Mouse (Mus musculus): Measurements from ENCODE around the gene Pnkd.

Pnkd gene

DNA sequence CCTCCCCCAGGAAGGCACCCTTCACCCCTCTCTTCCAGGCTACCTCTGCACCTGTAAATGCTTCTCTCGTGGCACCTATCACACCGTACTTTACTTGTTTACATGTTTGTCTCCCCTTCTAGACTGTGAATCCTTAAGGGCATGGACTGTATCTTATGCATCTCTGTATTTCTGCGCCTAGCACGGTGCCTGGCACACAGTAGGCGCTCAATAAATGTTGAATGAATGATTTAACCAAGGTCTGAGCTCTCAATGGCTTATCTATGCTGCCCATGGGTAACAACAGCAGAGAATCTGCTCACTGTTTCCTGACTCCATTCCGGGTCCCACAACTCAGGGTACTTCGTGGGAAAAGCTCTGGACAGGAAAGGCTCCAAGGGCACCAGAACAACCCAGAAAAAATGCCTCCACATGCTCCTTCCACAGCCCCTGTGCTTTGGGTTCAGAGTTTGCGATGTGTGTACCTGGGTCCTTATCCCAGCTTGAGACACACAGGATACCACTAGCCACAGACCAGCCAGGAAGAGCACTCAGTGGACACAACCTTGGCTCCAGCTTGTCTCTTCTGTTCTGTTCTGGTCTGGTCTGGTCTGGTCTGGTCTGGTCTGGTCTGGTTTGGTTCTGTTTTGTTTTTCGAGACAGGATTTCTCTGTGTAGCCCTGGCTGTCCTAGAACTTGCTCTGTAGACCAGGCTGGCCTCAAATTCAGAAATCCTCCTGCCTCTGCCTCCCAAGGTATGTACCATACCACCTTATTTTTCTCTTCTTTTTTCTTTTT lies 68.9 kb downstream of the Pnkd start:
- in situ Hi-C loops (cut with MboI): no loop called here

DNA sequence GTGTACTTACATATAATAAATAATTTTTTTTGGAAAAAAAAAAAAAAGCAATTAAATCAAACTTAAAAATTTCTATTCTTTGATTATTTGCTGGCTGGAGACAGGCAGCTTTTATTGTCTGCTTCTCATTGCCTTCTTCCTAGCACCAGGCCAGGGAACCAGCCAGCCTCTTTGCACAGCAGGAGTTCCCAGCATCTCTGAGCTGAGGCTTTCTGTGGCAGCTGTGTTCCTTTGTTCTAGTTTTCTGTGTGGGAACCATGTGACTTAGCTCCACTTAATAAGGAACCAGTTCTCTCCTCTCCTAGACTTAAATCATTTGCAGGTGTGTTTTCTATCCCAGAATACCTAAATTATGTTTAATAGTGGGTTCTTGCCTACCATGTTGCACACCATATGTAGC lies 72.8 kb downstream of the Pnkd start:
- in situ Hi-C loops (cut with MboI): no loop called here

DNA sequence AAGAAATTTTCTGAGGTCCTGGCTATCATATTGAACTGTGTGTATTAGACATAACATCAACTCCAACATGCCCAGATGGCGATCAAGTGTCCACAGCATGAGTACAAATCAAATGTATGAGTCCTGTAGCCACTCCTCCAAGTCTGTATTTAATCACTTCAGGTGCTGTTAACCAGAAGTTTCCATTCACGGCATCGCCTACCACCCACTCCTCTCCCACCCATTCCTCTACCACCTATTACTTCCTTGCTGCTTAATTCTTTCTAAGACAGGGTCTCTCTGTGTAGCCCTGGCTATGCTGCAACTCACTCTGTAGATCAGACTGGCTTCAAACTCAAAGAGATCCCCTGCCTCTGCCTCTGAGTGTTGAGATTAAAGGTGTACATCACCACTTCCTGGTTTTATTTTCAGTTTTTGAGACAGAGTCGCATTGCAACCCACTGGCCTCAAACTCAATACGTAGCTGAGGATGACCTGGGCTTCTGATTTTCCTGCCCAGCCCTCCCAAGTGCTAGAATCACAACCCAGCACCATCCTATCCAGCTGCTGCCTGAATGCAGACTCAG lies 75.3 kb downstream of the Pnkd start:
- in situ Hi-C loops (cut with MboI): no loop called here

DNA sequence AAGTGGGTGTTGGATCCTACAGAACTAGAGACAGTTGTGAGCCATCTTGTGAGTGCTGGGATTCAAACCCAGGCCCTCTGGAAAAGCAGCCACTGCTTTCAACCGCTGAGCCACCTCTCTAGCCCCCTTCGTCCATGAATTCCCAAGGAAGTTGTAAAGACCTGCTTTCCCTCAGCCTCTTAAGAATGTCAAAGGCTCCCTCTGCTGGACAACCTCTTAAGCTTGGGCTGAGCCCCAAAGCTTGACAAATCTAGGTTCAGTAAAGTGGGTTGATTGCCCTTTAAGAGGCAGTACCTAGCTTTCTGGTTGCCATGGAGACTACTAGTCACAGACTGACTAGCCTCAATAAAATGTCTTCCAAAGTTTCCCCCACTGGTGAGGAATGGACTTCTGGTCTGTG lies 77.1 kb downstream of the Pnkd start, which contains the start of gene Catip:
Gene Catip, plus strand, starts transcription at position 297 of the 400 bp plus-strand sequence.
- in situ Hi-C loops (cut with MboI): no loop called here

DNA sequence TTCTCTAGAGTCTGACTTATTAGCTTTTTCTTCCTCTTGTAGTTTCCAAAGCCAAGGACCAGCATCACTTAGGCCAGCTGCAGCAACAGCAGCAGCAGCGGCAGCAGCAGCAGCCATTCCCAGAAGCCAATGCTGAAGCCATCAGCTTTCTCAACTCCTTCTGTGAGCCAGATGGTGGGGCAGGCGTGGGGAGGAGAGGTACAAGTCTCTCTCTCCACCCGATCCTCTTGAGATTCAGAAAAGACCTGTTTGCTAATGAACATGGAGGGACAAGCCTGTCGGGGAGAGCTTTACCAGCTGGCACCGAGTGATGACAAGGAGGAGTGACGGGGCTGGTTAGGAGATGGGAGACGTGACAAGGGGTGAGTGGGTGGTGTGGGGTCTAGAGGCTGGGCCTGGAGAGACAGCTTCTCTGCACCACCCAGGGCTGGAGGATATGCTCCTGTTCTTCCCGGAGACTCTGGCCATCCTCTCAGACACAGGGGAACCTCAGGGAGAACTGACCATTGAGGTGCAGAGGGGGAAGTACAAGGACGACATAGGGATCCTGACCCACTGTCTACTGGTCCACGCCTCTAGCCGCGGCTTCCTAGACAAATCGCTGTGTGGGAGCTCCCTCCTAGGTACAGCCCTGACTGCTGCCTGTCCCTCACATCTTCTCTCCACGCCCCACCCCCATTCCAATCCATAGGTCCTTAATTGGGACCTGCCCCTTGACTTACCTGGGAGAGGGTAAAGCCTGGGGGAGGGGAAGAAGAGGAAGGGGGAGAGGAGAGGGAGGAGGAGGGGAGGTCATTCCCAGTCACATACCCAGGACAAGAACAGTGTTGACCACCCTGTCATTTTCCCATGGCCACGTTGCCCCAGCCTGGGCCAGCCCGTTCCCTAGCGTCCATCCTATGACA lies 77.8 kb downstream of the Pnkd start:
- in situ Hi-C loops (cut with MboI): no loop called here

DNA sequence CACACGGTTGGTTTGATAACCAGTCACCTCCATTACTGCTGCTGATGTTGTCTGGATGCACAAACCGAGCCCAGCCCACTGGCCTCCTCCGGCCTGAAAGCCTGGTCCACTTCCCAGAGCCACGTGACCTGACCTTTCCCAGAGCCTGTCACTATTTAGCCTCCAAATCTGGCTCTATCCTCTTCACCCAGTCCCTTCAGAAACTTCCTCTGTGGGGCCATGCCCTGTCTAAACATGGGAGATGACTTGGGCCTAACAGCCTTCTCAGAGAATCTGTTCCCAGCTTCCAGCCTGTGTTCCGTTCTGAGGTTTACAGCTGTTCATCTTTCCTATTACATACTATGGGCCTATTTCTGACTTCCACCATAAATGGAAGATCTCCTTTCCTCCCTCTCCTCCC lies 78.7 kb downstream of the Pnkd start:
- in situ Hi-C loops (cut with MboI): no loop called here

DNA sequence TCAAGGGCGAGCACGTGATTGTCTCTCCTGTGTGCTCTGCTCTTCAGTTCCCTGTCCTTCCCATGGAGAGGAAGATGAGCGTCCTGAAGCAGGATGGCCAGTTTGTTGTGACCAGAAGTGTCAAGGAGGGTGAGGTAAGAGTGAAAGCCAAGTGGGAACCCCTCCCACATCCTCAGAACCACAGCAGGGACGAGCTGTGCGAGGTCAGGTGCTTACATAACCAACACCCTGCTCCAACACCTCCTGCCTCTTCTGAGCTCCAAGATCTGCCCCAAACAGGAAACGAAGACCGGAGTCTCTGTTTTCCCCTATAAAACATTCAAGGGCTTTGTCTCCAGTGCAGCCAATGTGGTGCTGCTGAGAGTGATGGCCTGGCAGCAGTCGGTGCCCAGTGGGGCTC lies 79.5 kb downstream of the Pnkd start:
- in situ Hi-C loops (cut with MboI): no loop called here

DNA sequence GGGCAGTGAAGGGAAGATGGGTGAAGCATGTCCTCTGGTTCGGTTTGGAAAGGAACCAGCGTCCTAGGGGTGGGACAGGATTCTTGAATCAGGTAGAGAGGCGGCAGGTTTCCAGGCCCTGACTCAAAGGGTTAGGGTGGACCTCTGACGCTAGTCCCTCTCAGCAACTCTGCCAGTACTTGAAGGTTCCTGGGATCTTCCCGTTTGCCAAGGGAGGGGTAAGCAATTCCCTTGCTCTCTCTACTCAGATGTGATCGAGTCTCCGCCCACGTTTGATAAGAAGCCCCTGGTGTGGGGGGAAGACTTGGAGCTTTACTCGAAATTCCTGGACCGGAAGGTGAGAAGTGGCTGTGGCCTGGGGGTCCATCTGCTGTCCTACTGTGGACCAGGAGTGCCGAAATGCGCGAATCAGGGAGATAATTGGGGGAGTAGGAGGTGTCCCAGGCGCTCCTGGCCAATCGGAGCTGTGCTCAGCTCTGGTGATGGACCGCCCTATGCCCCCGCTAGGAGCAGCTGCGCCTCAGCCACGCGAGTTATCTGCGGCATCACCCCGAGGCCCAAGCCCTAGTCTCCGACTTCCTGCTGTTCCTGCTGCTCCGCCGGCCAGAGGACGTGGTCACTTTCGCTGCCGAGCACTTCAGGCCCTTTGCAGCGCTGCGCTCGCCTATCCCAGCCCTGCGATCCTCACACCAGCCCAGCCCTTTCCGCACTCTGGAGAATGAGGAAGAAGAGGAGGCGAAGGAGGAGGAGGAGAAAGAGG lies 83.3 kb downstream of the Pnkd start:
- in situ Hi-C loops (cut with MboI): no loop called here

DNA sequence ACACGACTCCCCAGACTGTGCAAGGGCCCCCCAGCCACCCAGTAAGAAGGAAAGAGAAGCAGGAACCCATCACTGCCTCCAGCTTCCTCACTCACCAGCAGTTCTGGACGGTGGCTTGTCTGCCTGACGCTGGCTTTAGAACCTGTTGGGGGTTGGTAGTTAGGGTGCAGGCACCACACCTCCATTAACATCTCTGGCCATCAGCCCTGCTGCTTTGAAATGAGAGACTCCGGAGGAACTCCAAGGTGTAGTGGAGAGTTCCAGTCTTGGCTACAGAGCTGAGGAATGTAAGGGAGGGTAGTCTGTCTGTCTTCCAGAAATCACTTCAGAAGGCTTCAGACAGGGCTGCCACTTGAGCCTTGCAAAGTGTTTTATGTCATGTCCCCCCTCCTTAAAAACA lies 85.3 kb downstream of the Pnkd start:
- in situ Hi-C loops (cut with MboI): no loop called here

DNA sequence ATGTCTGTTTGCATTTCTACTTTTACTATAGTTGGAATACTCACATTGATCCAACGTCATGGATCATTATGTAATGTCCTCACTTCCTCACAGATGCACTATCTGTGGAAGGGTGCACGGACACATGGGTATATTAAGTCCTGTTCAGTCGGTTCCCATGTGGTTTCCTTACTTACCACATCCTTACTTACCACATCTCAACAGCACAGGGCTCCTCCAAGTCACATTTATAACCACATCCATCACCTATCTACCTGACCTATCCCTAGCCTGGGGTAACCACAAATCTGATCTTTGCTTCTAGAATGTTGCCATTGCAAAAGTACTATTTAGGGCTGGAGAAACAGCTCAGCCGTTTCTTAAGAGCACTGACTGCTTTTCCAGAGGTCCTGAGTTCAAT lies 88.6 kb downstream of the Pnkd start:
- in situ Hi-C loops (cut with MboI): no loop called here

DNA sequence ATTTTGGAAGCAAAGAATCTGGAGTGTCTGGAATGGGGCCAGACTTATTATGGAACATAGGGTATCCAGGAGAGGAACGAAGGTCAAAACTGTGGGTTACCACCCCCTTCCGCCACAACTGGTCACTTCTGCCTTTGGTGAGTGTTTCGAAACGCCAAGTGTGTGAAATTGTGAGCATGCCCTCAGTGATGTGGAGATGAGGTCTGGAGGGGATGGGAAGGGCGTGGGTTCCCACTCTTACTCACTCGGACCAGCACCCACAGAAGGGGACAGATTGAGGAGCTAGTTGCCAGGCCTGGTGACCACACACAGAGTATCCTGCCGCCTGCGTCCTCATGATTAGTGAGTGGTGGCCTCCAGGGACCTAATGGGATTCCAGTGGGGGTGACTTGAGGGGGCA lies 90.2 kb downstream of the Pnkd start, which contains the start of gene Slc11a1:
Gene Slc11a1, plus strand, starts transcription at position 216 of the 400 bp plus-strand sequence.
- in situ Hi-C loops (cut with MboI): no loop called here

DNA sequence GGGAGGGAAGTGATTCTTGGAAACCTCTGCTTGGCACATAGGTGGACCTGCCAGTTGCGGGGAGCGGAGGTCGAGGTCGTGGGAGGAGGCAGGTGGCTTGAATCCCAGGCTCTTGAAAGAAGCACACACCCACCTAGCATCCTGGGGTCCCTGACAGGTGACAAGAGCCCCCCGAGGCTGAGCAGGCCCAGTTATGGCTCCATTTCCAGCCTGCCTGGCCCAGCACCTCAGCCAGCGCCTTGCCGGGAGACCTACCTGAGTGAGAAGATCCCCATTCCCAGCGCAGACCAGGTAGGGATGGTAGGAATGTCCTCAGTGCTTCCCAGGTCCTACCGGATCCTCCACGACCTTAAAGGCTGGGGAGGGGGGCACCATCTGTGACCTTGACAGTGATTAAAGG lies 90.8 kb downstream of the Pnkd start:
- in situ Hi-C loops (cut with MboI): no loop called here

DNA sequence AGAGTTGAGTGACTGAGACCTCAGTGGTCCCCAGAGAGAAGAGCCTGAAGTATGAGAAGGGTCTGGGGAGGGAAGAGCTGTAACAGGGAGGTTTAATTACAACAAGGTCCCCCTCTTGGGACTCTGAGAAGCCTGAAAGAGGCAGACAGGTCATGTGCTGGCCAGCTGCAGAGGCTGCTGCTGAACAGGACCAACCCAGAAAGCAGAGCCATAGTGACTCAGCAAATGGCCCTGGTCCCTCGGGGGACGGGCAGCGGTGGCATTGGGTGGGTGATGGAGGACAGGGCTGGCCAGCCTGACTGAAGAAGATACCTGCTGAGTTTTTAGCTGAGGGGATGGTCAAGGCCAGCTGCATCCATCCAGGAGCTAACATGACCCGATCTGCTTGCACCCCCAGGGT lies 91.7 kb downstream of the Pnkd start:
- in situ Hi-C loops (cut with MboI): no loop called here

DNA sequence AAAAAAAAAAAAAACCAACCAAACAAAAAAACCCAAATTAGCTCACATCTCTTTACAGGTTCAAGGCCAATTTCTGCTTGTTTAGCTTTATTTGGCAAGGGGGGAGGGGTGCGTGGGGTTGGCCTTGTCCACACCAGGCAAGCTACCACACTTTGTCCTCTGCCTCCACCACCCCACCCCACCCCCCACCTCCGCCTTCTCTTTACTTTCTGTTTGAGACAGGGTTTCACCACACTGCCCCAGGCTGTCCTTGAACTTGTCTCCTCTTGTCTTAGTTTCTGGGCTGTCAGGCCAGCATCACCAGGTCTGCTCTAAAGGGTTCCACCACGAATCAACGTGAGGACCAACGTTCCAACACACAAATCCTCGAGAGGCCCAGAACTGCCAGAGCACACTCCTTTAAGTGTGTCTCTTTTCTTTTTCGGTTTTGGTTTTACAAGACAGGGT lies 94.4 kb downstream of the Pnkd start:
- in situ Hi-C loops (cut with MboI): no loop called here

DNA sequence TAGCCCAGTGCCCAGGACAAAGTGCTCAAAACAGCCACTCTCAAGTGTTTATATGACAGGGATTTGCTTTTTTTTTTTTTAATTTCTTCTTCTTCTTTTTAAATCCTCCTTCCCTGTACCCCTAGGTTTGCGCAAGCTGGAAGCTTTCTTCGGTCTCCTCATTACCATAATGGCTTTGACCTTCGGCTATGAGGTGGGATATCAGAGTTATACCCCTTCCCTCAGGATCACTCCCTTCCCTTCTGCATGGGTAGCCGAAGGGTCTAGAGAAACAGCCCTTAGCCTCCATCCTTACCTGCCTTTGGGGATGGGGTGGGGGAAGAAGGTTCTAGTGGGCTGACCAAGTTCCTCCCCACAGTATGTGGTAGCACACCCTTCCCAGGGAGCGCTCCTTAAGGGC lies 95.8 kb downstream of the Pnkd start:
- in situ Hi-C loops (cut with MboI): no loop called here

DNA sequence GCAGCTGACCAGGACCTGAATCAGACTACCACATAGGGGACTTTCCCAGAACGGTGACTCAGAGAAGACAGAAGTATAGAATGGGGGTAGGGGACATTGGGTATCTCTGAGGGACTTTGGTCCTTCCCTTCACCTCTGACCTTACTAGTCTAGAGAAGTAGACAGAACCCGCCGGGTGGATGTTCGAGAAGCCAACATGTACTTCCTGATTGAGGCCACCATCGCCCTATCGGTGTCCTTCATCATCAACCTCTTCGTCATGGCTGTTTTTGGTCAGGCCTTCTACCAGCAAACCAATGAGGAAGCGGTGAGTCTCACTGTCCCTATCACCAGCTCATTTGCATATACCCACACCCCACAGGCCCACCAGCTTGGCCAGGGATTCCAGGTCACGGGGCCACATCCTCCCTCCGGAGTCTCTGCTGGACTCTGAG lies 96.9 kb downstream of the Pnkd start:
- in situ Hi-C loops (cut with MboI): no loop called here

DNA sequence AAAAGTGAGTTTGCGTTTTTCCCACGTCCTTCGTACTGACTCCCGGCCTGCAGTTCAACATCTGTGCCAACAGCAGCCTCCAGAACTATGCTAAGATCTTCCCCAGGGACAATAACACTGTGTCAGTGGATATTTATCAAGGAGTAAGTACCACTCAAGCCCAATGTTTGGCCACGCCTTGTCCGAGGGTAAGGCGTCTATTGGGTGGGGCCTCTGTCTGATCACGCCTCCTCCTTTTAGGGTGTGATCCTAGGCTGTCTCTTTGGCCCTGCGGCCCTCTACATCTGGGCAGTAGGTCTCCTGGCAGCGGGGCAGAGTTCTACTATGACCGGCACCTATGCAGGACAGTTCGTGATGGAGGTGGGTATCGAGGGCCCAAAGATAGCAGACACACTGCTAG lies 98.7 kb downstream of the Pnkd start:
- in situ Hi-C loops (cut with MboI): no loop called here

DNA sequence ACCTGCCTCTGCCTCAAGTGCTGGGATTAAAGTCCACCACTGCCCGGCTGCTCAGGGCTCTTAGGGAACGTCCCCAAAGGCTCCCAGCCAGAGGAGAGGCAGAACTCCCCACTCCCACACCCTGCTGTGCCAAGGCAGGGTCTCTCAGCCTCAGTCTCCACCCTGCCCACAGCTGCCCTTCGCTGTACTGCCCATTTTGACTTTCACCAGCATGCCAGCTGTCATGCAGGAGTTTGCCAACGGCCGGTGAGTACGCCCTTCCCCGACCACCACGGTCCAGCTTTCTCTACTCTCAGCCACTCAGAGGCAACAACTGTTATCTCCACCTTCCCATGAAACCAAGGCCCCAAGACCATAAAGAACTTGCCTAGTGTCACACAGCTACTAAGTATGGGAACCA lies 99.8 kb downstream of the Pnkd start:
- in situ Hi-C loops (cut with MboI): no loop called here

DNA sequence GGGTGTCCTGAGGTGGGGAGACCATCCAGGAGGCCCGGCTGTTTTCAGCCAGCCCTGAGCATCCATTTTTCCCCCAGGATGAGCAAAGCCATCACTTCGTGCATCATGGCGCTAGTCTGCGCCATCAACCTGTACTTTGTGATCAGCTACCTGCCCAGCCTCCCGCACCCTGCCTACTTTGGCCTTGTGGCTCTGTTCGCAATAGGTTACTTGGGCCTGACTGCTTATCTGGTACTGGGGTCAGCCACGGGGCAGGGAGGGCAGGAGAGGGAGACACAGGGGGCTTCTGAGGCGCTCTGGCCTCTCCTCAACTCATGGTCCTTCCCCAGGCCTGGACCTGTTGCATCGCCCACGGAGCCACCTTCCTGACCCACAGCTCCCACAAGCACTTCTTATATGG lies 100.3 kb downstream of the Pnkd start:
- in situ Hi-C loops (cut with MboI): no loop called here

DNA sequence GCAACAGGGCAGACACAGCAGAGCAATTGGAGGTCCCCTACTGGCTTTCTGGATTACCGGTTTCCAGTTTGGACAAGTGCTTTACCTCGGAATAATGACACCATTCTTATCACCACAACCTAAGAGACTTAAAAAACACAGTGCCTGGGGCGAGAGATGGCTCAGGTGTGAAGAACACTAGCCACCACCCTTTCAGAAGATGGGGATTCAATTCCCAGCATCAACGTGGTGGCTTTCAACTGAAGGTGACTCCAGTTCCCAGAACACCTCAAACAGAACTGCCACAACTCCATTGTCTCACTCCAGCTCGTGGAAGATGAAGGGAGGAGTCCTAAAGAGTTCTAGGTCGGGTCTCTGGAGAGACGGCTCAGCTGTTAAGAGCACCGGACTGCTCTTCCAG lies 100.8 kb downstream of the Pnkd start:
- in situ Hi-C loops (cut with MboI): no loop called here

DNA sequence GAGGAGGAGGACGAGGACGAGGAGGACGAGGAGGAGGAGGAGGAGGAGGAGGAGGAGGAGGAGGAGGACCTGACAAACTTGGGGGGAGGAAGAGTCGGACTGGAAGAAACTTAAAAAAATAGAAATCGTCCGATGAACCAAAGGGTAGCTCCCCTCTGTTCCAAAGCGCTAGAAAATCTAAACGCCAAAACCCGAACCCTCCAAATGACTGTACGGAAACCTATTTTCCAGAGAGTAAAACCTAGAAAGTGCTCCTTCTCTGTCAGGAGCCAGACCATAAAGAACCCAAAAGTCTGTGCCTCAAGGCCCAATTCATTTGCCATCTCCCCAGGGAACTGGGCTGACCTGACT lies 101.6 kb downstream of the Pnkd start:
- in situ Hi-C loops (cut with MboI): no loop called here
